ENCODE assay signal across 12 mouse cellular contexts in genomic region chr4:148866812-148867470, GRCm38 (mm10).
A peak's percentile ranks its signal among the peaks of the same experiment; 100 is the strongest.
DNase-seq lines count a peak whose midpoint lies in the region; ATAC-seq and TF ChIP-seq lines count a peak whose summit lies in the region.
"Had no signal": no experiment of that assay in that cellular context is flagged by ENCODE, and none has a peak within 500 bp of the region (broad histone marks: within the 10 kb centered on the region; RNA-seq: fewer than 3 reads in every experiment).

No protein-coding gene starts in this region.

- TF ChIP-seq CTCF in E14TG2a.4 (conservative IDR thresholded peaks at IDR 0.05; ENCODE audit: low read length): no peak

- peaks cover 44% of the 10 kb centered on the region for H3K4me1 ChIP-seq in E14TG2a.4 (replicated peaks; ENCODE audit: low read depth, low read length)
- H3K4me1 ChIP-seq in forebrain, embryonic 16.5 days (replicated peaks; ENCODE audit: control insufficient read depth, insufficient read depth, low read length): peaks cover 34% of the 10 kb centered on the region
- peaks cover 9% of the 10 kb centered on the region for H3K4me1 ChIP-seq in midbrain, embryonic 11.5 days (ENCODE audit: control insufficient read depth, insufficient read depth, low read length)

- H3K36me3 ChIP-seq in E14TG2a.4 (ENCODE audit: insufficient read depth, low read length): no peaks in the 10 kb centered on the region
- H3K36me3 ChIP-seq in forebrain, embryonic 16.5 days (ENCODE audit: control insufficient read depth, insufficient read depth): no peaks in the 10 kb centered on the region
- H3K36me3 ChIP-seq in midbrain, embryonic 11.5 days (ENCODE audit: control insufficient read depth, insufficient read depth, low read length): no peaks in the 10 kb centered on the region

- H3K27ac ChIP-seq in forebrain, embryonic 16.5 days (ENCODE audit: low read length): no peak overlapping the region
- H3K27ac ChIP-seq in midbrain, embryonic 11.5 days (ENCODE audit: low read depth, low read length): peak overlapping the region; percentile 85

- H3K4me3 ChIP-seq in E14TG2a.4 (replicated peaks; ENCODE audit: low read length): peak overlapping the region; percentile 65
- no peak overlapping the region for H3K4me3 ChIP-seq in forebrain, embryonic 16.5 days (replicated peaks; ENCODE audit: low read length)
- no peak overlapping the region for H3K4me3 ChIP-seq in midbrain, embryonic 11.5 days (ENCODE audit: low read depth, low read length)

- H3K4me2 ChIP-seq in forebrain, embryonic 16.5 days (ENCODE audit: low read length): no peak overlapping the region
- no peak overlapping the region for H3K4me2 ChIP-seq in midbrain, embryonic 11.5 days
- H3K4me2 ChIP-seq: lung, embryonic 14.5 days had no signal

- ATAC-seq in forebrain, embryonic 16.5 days: peak; percentile 29; the same call in 1 of the 2 replicates
- peak; percentile 91 for ATAC-seq in midbrain, embryonic 11.5 days (ENCODE audit: low FRiP score)

- H3K9me3 ChIP-seq in E14TG2a.4 (ENCODE audit: low read length): no peaks in the 10 kb centered on the region
- no peaks in the 10 kb centered on the region for H3K9me3 ChIP-seq in forebrain, embryonic 16.5 days (ENCODE audit: control insufficient read depth, low read length)
- H3K9me3 ChIP-seq in midbrain, embryonic 11.5 days (ENCODE audit: control insufficient read depth, low read length): no peaks in the 10 kb centered on the region

- no peak overlapping the region for H3K9ac ChIP-seq in forebrain, embryonic 16.5 days (replicated peaks; ENCODE audit: low read depth, low read length)
- H3K9ac ChIP-seq in midbrain, embryonic 11.5 days (ENCODE audit: low read length): no peak overlapping the region
- H3K9ac ChIP-seq: lung, embryonic 14.5 days had no signal

- 2% methylated on average over 12 of the region's 12 CpGs for WGBS in forebrain, embryonic 16.5 days
- WGBS in midbrain, embryonic 11.5 days: under 1% methylated on average over 12 of the region's 12 CpGs

- DNase-seq in ES-CJ7 (ENCODE audit: low read depth, low spot score): peak; percentile 81
- peak; percentile 96 for DNase-seq in midbrain, embryonic 11.5 days (ENCODE audit: low spot score, missing footprints)
- no peak for DNase-seq in lung, postnatal 36 days
- no peak for DNase-seq in right cerebral cortex, adult 18-20 months
- no peak for DNase-seq in left cerebral cortex, postnatal 10 days (ENCODE audit: extremely low spot score in 1 of 2, low spot score in 2 of 2)
- DNase-seq: cerebellum, postnatal 25 days; kidney, adult 9 months; layer of hippocampus, postnatal 36 days; lung, embryonic 14.5 days; thymus, postnatal 4 days had no signal

- intact Hi-C loops in left cerebral cortex, postnatal 10 days (cut with DNase I): no loop called here

- no peaks in the 10 kb centered on the region for H3K27me3 ChIP-seq in E14TG2a.4 (ENCODE audit: insufficient read depth, low read length)
- peaks cover 9% of the 10 kb centered on the region; the same call in 1 of the 2 replicates for H3K27me3 ChIP-seq in forebrain, embryonic 16.5 days (replicated peaks; ENCODE audit: control insufficient read depth, insufficient read depth, low read length)
- H3K27me3 ChIP-seq in midbrain, embryonic 11.5 days (ENCODE audit: control insufficient read depth, insufficient read depth, low read length): peaks cover 70% of the 10 kb centered on the region

Comparison
In these comparisons a context has a peak if more than half of its experiments do, and no peak if none do; other contexts are left out.
1. DNase-seq: peak in ES-CJ7 (single experiment) and midbrain, embryonic 11.5 days (single experiment); none in lung, postnatal 36 days (single experiment), right cerebral cortex, adult 18-20 months (single experiment) and left cerebral cortex, postnatal 10 days (0 of 2).